Mouse (Mus musculus) olfactory bulb, adult 2 months (tissue): ENCODE results near the gene Spp2.

ENCODE experiments used
- CTCF ChIP-seq: fragments of 200-500 bp; IDR thresholded peaks from 2 replicates; pipeline ENCODE4 v1.5.1; 2012; ENCODE audit warnings: low read depth, mild to moderate bottlenecking, low read length, moderate library complexity; ENCODE audit not compliant: insufficient read depth
- POLR2A ChIP-seq: fragments of 200-500 bp; IDR thresholded peaks from 2 replicates; pipeline ENCODE4 v1.6.1; 2012; ENCODE audit warnings: mild to moderate bottlenecking, low read depth, low read length, moderate library complexity; ENCODE audit not compliant: insufficient read depth

- TF ChIP-seq CTCF, result no peak
- no peak for TF ChIP-seq POLR2A
Measured at GRCm38 (mm10) chr1:88391632-88392031, 15.1 kb upstream of the Spp2 start.
